Mouse (Mus musculus) heart, embryonic 15.5 days (tissue): ENCODE measurements around the gene Gm5039. TPM values are rescaled to one million over a fixed set of nuclear protein-coding genes. Genes with fewer than 3 reads are reported as not detected.
"Not testable (repeated sequence)": the region's sequence is repeated elsewhere in the genome, so short reads cannot be mapped to it uniquely, and the experiment has no call there.

ENCODE experiments used
- ATAC-seq: fragments of 200-750 bp; cut with Nextera tagmentation; replicated peaks from 2 replicates; pipeline ENCODE4 v1.8.0; 2017; ENCODE audit warnings: low read depth, moderate TSS enrichment; ENCODE audit not compliant: insufficient number of reproducible peaks, insufficient read depth, low FRiP score
- H3K27ac ChIP-seq: fragments of 300-500 bp; sonication (generic); 2 replicates; pipeline ENCODE4 v1.5.1; 2015; ENCODE audit warnings: mild to moderate bottlenecking, inconsistent platforms
- H3K27me3 ChIP-seq: fragments of 300-500 bp; sonication (generic); 2 replicates; pipeline ENCODE4 v1.6.1; 2015; ENCODE audit warnings: inconsistent platforms
- H3K36me3 ChIP-seq: fragments of 300-500 bp; sonication (generic); 2 replicates; pipeline ENCODE4 v1.6.1; 2015; ENCODE audit warnings: mild to moderate bottlenecking, inconsistent platforms
- H3K4me1 ChIP-seq: fragments of 300-500 bp; sonication (generic); replicated peaks from 2 replicates; pipeline ENCODE4 v1.6.1; 2015; ENCODE audit warnings: inconsistent platforms
- H3K4me2 ChIP-seq: fragments of 300-500 bp; sonication (generic); 2 replicates; pipeline ENCODE4 v1.6.1; 2015; ENCODE audit warnings: inconsistent platforms, mild to moderate bottlenecking, moderate library complexity
- H3K4me3 ChIP-seq: fragments of 300-500 bp; sonication (generic); 2 replicates; pipeline ENCODE4 v1.5.1; 2015; ENCODE audit warnings: mild to moderate bottlenecking, inconsistent platforms
- H3K9ac ChIP-seq: fragments of 300-500 bp; sonication (generic); 2 replicates; pipeline ENCODE4 v1.6.1; 2015; ENCODE audit warnings: mild to moderate bottlenecking, inconsistent platforms
- H3K9me3 ChIP-seq: fragments of 300-500 bp; sonication (generic); replicated peaks from 2 replicates; pipeline ENCODE4 v1.6.1; 2016; ENCODE audit warnings: inconsistent platforms
- WGBS: fragments of 180-500 bp; shearing (Covaris S2); methylation state at CpG from one replicate; pipeline ENCODE4 v1.1.7; 2015; ENCODE audit warnings: mixed read lengths; 5-methylcytosine and 5-hydroxymethylcytosine counted together
- polyA plus RNA-seq: library from polyadenylated mRNA; unstranded; fragments of >200 nt; fragmentation: Nextera tagmentation; extraction: Ambion mirVana; gene quantifications from 2 replicates; pipeline ENCODE4 v1.2.1, GENCODE M21; 2015

The Gm5039 gene
- polyA plus RNA-seq, 1 experiment from 2014 or later: not detected

- 54% methylated on average over 3 of the region's 3 CpGs for WGBS
- H3K27ac ChIP-seq: no peak overlapping the region
- no peaks in the 10 kb centered on the region for H3K9me3 ChIP-seq
- H3K9ac ChIP-seq: no peak overlapping the region
- no peaks in the 10 kb centered on the region for H3K36me3 ChIP-seq
- ATAC-seq: no peak
- H3K4me3 ChIP-seq: no peak overlapping the region
- no peaks in the 10 kb centered on the region for H3K27me3 ChIP-seq
- H3K4me1 ChIP-seq: no peaks in the 10 kb centered on the region
- H3K4me2 ChIP-seq: no peak overlapping the region
Observed at GRCm38 (mm10) chr12:88314556-88314955, 9.3 kb downstream of the Gm5039 start.

- not testable (repeated sequence) for H3K9me3 ChIP-seq, H3K4me3 ChIP-seq, ATAC-seq, H3K4me2 ChIP-seq, H3K27ac ChIP-seq, H3K36me3 ChIP-seq, H3K27me3 ChIP-seq, H3K9ac ChIP-seq, H3K4me1 ChIP-seq
- WGBS: 57% methylated on average over 2 of the region's 2 CpGs
Observed at GRCm38 (mm10) chr12:88297171-88297570, 26.7 kb downstream of the Gm5039 start.

GRCm38 (mm10) chr12:88293082-88293481, 30.7 kb downstream of the Gm5039 start:
- H3K4me2 ChIP-seq, H3K4me3 ChIP-seq, H3K9me3 ChIP-seq, H3K36me3 ChIP-seq, ATAC-seq, H3K27me3 ChIP-seq, H3K4me1 ChIP-seq, H3K27ac ChIP-seq, H3K9ac ChIP-seq: not testable (repeated sequence)
- 66% methylated on average over 4 of the region's 4 CpGs for WGBS

- not testable (repeated sequence) for H3K4me1 ChIP-seq, H3K9me3 ChIP-seq, H3K27me3 ChIP-seq, H3K27ac ChIP-seq, H3K4me2 ChIP-seq, H3K36me3 ChIP-seq, ATAC-seq, H3K4me3 ChIP-seq, H3K9ac ChIP-seq
- WGBS: 84% methylated on average over 5 of the region's 5 CpGs
Observed at GRCm38 (mm10) chr12:88285224-88285623, 38.6 kb downstream of the Gm5039 start.

- not testable (repeated sequence) for H3K4me1 ChIP-seq
- WGBS: 71% methylated on average over 5 of the region's 5 CpGs
Observed at GRCm38 (mm10) chr12:88274400-88274799, 49.4 kb downstream of the Gm5039 start, which contains the start of gene Gm5662. Gene Gm5662 (minus strand): TSS chr12:88274500.

More at GRCm38 (mm10) chr12:88274400-88274799, 49.4 kb downstream of the Gm5039 start, which contains the start of gene Gm5662:
- not testable (repeated sequence) for H3K9ac ChIP-seq, H3K4me3 ChIP-seq, ATAC-seq, H3K27ac ChIP-seq, H3K4me2 ChIP-seq, H3K27me3 ChIP-seq, H3K36me3 ChIP-seq, H3K9me3 ChIP-seq

Other genes starting within 250 kb of the Gm5039 start
- not detected in 2 replicates for gene Gm16368, start 240.3 kb downstream of the Gm5039 start, polyA plus RNA-seq
- gene Gm10436, start 141.9 kb downstream of the Gm5039 start, polyA plus RNA-seq: not detected in 2 replicates
- gene Gm8332, start 73.9 kb downstream of the Gm5039 start, polyA plus RNA-seq: not detected in 2 replicates
- gene Gm5662, start 49.5 kb downstream of the Gm5039 start, polyA plus RNA-seq: not detected in 2 replicates
- 18.4 and 20.9 TPM in 2 replicates for gene Adck1, start 36.5 kb upstream of the Gm5039 start, polyA plus RNA-seq